Mouse (Mus musculus): ENCODE data around the gene Lztfl1.

Lztfl1 gene

DNA sequence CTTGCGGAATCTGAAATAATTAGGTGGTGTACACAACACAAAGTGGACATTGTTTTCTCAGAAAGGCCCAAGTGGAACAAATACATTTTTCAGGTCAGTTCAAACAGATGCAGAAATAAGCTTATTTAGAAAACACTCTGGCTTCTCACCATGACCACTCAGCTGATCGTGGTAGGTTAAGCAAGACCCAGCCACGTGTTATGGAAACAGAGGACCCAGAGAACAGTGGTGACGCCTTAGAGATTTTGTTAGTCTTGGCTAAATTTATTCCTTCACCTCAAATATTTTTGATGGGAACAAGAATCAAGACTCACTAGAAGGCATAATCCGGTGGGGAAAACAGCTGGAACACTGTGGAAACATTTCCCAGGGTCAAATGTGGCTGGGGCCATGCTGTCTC, 31.3 kb downstream of the Lztfl1 start:
- in situ Hi-C loops (cut with MboI, MseI), result no loop called here

DNA sequence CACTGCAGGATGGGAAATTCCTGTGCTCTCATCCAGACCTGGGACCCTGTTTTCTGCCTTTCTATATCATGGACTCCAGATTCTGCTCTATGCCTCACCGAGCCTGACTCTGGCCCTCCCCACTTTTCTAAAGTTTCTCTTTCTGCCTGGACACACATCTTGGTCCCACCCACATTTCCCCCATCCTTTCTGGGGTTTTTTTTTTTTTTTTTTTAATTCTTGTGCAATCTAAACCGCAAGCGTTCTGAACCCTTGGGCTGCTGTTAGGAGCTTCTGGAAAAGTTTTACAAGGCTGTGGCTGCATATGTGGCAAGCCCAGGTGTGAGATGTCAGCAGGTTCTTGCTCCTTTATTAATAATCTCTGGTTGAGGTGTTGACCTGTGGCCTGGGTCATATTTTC, 33.8 kb downstream of the Lztfl1 start:
- in situ Hi-C loops (cut with MboI, MseI), result no loop called here

DNA sequence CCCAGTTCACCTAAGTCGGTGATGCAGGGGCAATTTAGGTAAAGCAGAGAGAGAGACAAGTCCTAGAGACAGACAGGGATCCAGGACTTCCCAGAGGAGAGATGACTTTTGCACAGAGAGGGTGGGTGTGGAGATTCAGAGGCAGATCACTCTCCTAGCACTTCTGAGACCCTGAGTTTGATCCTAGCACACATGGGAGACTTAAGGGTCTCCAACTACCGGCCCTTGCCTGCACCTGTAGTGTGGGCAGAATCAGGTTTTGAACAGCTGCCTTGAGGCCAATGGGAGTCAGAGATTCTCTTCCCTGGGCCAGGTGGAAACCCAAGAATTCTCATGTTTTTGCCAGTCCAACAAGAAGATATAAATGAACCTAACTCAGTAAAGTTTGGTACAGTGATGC, 38.3 kb downstream of the Lztfl1 start:
- in situ Hi-C loops (cut with MboI, MseI), result loop anchor here in 1 of 2 experiments (5.0 kb wide), 1 partner anchor 578 kb away; no protein-coding TSS in a partner anchor

DNA sequence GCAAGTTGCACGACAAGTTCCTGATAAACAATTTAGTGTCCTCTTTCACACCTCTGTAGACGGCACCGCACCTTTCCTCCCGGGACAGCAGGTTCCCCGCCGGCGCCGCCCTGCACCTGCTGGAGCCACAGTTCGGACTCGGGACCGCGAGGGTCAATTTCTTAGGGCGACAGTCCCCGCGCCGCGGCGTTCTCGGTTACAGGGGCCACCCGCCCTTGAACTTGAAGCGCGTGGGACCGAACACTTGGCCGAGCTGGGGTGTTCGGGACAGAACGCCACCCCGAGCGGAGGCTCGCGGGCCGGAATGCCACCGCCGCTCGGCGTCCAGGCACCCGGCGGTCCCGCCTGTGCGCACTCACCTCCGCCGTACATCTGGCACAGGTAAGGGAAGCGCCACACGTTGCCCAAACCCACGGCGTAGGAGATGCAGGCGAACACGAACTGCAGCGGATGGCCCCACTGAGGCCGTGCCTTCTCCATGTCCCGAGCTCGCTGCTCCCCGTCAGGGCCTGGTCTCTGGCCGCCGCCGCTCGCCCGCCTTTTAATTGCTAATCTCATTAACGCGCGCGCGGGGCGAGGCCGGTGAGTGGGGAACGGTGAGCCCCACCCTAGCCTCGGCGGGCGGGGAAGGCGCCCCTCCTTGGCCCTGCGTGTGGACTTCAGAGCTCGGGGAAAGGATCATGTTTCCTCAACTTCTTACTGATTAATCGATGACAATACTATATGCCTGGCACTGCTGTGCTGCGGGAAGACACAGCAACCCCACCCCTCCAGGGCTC, 39.0 kb downstream of the Lztfl1 start, which contains the start of the genes Ccr9 and Slc6a20a:
Ccr9 (plus strand) TSS at position 113 of the 779 bp plus-strand sequence.
Slc6a20a (minus strand) TSS at position 559 of the 779 bp plus-strand sequence.
- in situ Hi-C loops (cut with MboI, MseI), result loop anchor here in 1 of 2 experiments (5.0 kb wide), 1 partner anchor 579 kb away; no protein-coding TSS in a partner anchor

DNA sequence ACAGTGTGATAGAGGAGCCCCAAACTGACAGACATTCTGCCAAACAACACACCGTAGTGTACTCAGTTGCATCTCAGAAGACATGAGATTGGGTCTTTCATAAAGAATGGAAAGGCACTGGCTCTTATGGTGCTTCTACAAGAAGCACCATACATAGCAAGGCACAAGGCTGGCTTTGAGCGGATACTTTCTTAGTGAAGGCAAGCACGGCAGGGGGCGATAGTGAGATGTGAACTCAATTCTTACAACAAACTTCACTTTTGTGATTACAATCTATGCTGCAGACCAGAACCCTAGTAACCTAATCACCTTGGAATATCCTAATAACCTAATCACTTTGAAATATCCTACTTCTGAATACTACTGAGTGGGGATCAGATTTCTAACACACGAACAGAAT, 51.9 kb downstream of the Lztfl1 start:
- in situ Hi-C loops (cut with MboI, MseI), result loop anchor here in 1 of 2 experiments (10.0 kb wide), 1 partner anchor 259 kb away; no protein-coding TSS in a partner anchor

DNA sequence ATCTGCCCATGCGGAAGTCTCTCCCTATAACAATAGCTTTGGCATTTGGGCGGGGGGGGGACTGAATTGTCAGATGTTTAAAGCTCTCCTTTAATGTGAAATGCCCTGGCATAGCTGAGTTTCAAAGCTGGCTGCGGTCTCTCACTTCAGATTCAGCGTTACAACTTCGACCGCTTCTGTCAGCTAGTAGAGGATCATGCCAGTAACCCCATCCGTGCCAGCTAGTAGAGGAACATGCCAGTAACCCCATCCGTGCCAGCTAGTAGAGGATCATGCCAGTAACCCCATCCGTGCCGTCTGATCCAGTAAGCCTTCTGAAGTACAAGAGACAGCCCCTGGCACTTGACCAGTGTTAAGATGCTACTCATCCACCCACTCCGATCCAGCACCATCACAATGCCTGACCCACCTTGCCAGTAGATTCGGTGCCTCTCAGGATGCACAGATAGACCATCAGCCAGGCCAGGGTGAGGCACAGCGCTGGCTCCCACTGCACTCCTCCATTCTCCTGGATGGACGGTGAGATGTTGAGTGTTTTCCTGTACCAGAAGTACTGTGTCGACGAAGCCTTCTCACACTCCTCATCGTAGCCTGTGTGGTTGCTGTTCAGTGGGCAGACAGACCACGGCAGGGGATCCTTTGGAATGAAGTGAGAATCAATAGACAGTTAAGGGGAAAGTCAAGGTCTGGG, 57.4 kb downstream of the Lztfl1 start:
- in situ Hi-C loops (cut with MboI, MseI), result loop anchor here (5.0 to 10.0 kb wide), 4 partner anchors 53 to 265 kb away; no protein-coding TSS in a partner anchor

DNA sequence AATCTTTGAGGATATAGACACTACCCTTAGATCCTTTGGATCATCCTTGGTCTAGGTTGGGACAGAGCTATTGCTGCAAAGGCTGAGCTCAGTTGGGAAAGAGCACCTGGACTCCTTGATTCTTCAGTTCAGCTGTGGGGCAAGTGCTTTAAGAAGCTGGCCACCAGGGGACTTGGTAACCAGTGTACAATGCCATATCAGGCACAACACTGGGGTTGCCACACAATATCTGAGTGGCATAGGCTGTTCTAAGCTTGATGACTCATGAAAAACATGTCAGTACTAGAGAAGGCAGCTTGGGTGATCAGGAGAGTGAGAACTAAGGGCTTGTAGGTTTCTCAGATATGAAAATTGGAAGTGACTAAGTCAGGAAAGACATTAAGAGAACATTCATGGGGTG, 58.5 kb downstream of the Lztfl1 start:
- in situ Hi-C loops (cut with MboI, MseI), result no loop called here

DNA sequence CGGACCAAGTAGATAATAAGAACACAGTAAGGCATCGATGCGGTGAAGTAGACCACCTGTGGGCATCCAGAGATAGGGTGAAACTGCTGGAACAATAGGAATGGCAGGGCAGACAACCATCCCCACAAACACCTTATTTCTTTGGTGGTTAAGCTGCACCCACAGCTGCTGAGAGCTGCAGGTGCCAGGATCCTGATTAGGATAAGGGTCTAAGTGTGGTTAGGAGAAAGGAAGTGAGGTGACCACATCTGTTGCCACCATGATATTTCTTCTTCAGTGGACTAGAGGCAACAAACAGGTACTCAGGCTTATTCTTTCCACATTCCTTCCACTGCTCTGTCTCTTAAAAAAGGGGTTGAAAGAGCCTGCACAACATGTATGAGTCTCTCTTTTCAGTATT, 60.0 kb downstream of the Lztfl1 start:
- in situ Hi-C loops (cut with MboI, MseI), result no loop called here

DNA sequence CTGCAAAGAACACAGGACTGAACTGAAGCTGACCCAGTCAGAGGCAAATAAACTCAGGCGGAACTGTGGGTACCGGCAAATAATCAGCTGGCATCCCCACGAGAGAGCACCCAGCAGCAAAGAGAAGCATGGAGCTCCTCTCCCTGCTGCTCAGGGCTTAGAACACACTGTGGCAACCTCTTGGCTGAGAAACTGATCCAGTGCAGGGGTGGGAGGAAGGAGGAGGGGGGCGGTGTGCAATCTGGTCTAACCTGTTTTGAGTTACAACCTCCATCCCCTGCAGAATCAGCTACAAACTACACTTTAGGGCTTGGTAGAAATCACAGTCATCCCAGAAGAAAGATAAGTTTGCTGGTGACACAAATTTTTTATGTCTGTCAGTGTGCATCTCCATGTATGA, 66.1 kb downstream of the Lztfl1 start:
- in situ Hi-C loops (cut with MboI, MseI), result no loop called here

DNA sequence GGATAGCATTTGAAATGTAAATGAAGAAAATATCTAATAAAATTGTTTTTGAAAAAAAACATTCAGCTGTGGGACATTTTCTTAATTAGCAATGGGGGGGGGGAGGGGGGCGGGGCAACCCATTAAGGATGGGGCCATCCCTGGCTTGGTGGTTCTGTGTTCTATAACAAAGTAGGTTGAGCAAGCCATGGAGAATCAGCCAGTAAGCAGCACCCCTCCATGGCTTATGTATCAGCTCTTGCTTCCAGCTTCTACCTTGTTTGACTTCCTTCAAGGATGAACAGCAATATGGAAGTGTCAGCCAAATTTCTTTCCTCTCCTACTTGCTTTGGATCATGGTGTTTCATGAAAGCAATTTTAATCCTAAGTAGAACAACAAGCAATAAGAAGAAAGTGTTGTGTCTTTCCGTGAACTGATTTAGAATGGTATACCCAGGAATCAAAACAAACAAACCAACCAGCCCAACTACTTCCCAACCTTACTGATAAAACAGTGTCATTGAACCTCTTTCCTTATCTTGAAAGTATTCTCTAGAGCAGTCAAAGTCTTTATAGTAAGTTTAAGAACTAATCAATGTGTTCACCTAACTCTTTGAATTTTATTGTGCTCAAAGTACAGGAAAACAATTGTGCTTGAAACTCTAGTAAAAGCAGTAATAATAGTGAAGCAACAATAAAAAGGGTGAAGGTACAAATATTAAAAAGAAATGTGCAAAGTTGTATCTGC, 67.5 kb downstream of the Lztfl1 start:
- in situ Hi-C loops (cut with MboI, MseI), result loop anchor here in 1 of 2 experiments (10.0 kb wide), 1 partner anchor 605 kb away; no protein-coding TSS in a partner anchor

All from T-helper 17 cell (primary cell).